Mouse (Mus musculus): Measurements from ENCODE around the gene Samt3. TPM values are rescaled to one million over a fixed set of nuclear protein-coding genes. Genes with fewer than 3 reads are reported as not detected.

Gene Samt3
- total RNA-seq (2021), result not detected

GRCm38 (mm10) chrX:86043899-86044298 is at the start of gene Samt3:
TSS of gene Samt3 (plus strand) at chrX:86044199.
- DNase-seq (ENCODE audit: extremely low spot score in 1 of 2, low spot score in 1 of 2), result no peak

DNA sequence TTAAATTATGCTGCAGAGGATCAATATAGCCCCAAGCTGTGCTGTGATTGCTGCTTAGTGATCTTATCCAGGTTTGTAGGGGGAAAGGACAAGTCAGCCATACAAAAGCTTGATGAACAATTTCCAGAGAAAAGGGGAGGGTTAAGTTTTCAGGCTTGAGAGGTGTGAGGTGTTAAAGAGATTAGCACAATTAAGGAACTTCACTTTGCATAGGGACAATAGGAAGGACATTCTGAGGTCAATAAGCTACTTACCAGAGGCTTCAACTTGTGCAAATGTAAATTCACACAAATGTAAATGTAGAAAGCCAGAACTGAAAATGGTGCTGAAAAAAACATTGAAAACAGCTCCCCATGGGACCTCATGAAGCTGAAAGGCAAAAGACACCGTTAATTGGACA is 27.4 kb upstream of the Samt3 start:
- DNase-seq (ENCODE audit: extremely low spot score in 1 of 2, low spot score in 1 of 2), result no peak

DNA sequence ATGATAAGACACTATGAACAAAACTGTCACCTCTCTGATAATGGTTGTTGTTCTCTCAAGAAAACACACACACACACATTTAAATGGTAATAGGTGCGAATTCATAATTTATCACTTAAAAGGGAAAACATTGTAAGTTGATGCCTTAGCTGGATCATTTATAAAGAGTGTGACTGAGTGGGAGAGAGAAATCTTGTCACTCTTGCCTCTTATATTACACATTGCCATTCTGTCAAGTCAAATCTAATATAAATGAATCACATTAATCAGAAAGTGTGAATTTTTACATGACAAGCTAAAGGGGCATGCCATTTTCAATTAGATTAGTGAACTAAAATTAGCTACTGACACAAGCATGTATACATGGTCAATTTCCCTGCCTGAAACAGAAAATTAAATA is 44.7 kb downstream of the Samt3 start:
- DNase-seq (ENCODE audit: extremely low spot score in 1 of 2, low spot score in 1 of 2), result no peak

Other genes starting within 250 kb of the Samt3 start
- under 1 TPM; 0.16 to 0.20 TPM for gene 5430427O19Rik, start 173.8 kb upstream of the Samt3 start, total RNA-seq (2021)
- gene Nr0b1, start 147.6 kb downstream of the Samt3 start, total RNA-seq (2021), result not detected